Mouse (Mus musculus) heart, postnatal 0 days (tissue): ENCODE measurements around the gene Syce1.

Experiments
- CTCF ChIP-seq: IDR thresholded peaks from 2 replicates; pipeline ENCODE4 v1.5.1; 2016; ENCODE audit warnings: antibody characterized with exemption, control low read depth, low read depth
- EP300 ChIP-seq: IDR thresholded peaks from 2 replicates; pipeline ENCODE4 v1.6.1; 2016; ENCODE audit warnings: antibody characterized with exemption, low read depth

DNA sequence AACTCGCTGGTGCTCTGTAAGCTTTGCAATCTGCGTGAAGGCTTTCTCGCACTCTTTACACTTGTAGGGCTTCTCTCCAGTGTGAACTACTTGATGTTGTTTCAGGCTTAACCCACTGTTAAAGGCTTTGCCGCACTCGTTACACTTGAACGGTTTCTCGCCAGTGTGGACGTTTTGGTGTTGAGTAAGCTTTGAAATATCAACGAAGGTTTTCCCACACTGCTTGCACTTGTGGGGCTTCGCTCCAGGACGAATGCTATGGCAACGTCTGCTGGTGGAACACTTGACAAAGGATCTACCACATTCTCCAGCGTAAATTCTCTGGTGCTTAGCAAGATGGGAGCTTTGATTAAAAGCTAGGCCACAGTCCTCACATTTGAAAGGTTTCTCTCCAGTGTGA, 24.1 kb upstream of the Syce1 start:
- TF ChIP-seq CTCF, result no peak
- no peak for TF ChIP-seq EP300
